Mouse (Mus musculus) midbrain, embryonic 13.5 days (tissue): ENCODE data around the gene Parvg. TPM values are rescaled to one million over a fixed set of nuclear protein-coding genes. Genes with fewer than 3 reads are reported as not detected.

Experiments
- ATAC-seq: fragments of 200-750 bp; cut with Nextera tagmentation; 2 replicates; pipeline ENCODE4 v1.8.0; 2017; ENCODE audit warnings: mild to moderate bottlenecking, moderate TSS enrichment, moderate library complexity
- H3K27ac ChIP-seq: fragments of 300-500 bp; sonication (generic); 2 replicates; pipeline ENCODE4 v1.5.1; 2015; ENCODE audit warnings: inconsistent platforms, mild to moderate bottlenecking, moderate library complexity
- H3K27me3 ChIP-seq: fragments of 300-500 bp; sonication (generic); 2 replicates; pipeline ENCODE4 v1.6.1; 2015; ENCODE audit warnings: mild to moderate bottlenecking, inconsistent platforms
- H3K36me3 ChIP-seq: fragments of 300-500 bp; sonication (generic); 2 replicates; pipeline ENCODE4 v1.6.1; 2015; ENCODE audit warnings: mild to moderate bottlenecking, inconsistent platforms
- H3K4me1 ChIP-seq: fragments of 300-500 bp; sonication (generic); replicated peaks from 2 replicates; pipeline ENCODE4 v1.6.1; 2015; ENCODE audit warnings: inconsistent platforms
- H3K4me2 ChIP-seq: fragments of 300-500 bp; sonication (generic); replicated peaks from 2 replicates; pipeline ENCODE4 v1.6.1; 2015; ENCODE audit warnings: moderate library complexity, mild to moderate bottlenecking, inconsistent platforms
- H3K4me3 ChIP-seq: fragments of 300-500 bp; sonication (generic); replicated peaks from 2 replicates; pipeline ENCODE4 v1.5.1; 2015; ENCODE audit warnings: mild to moderate bottlenecking, inconsistent platforms
- H3K9ac ChIP-seq: fragments of 300-500 bp; sonication (generic); replicated peaks from 2 replicates; pipeline ENCODE4 v1.6.1; 2015; ENCODE audit warnings: mild to moderate bottlenecking, inconsistent platforms
- H3K9me3 ChIP-seq: fragments of 300-500 bp; sonication (generic); 2 replicates; pipeline ENCODE4 v1.6.1; 2016; ENCODE audit warnings: mild to moderate bottlenecking, inconsistent platforms
- WGBS: fragments of 180-500 bp; shearing (Covaris S2); methylation state at CpG from one replicate; pipeline ENCODE4 v1.1.7; 2015; 5-methylcytosine and 5-hydroxymethylcytosine counted together
- polyA plus RNA-seq: library from polyadenylated mRNA; unstranded; fragments of >200 nt; fragmentation: Nextera tagmentation; extraction: Ambion mirVana; gene quantifications from 2 replicates; pipeline ENCODE4 v1.2.1, GENCODE M21; 2015

Parvg gene
- polyA plus RNA-seq, 1 experiment from 2014 or later, result 0.78 TPM

- no peak overlapping the region for H3K27ac ChIP-seq
- peaks cover 30% of the 10 kb centered on the region for H3K27me3 ChIP-seq
- no peak for ATAC-seq
- no peaks in the 10 kb centered on the region for H3K9me3 ChIP-seq
- WGBS, result 74% methylated on average over 12 of the region's 12 CpGs
- peaks cover 26% of the 10 kb centered on the region for H3K4me1 ChIP-seq
- H3K9ac ChIP-seq, result no peak overlapping the region
- no peak overlapping the region for H3K4me2 ChIP-seq
- H3K36me3 ChIP-seq, result no peaks in the 10 kb centered on the region
- H3K4me3 ChIP-seq, result no peak overlapping the region
Observed at GRCm38 (mm10) chr15:84293590-84293989, 30.2 kb upstream of the Parvg start.

DNA sequence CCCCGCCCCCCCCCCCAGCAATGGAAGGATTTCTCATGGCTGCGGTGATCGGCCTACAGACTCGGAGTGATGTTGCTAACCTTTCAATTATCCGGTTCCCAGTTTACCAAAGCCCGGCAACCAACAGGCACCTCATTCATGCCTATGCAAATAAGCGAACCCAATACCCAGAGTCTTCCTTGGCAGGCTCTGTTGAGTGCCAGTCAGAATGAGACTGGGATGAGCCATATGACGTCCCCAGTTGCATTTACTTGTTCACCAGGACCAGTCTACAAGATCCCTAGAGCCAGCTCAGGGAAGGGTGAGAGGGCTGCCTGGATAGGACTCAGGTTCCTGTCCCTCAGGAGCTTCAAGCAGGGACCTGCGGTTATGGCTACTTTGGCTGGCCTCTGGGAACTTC is 29.4 kb upstream of the Parvg start:
- Histone ChIP-seq H3K27me3 (peaks cover 30% of the 10 kb centered on the region), H3K9ac (no peak overlapping the region), H3K36me3 (no peaks in the 10 kb centered on the region), H3K4me2 (no peak overlapping the region), H3K9me3 (no peaks in the 10 kb centered on the region), H3K4me1 (peaks cover 34% of the 10 kb centered on the region), H3K27ac (no peak overlapping the region), H3K4me3 (no peak overlapping the region)
- WGBS, result 61% methylated on average over 9 of the region's 9 CpGs
- no peak for ATAC-seq

- Histone ChIP-seq H3K4me1 (peaks cover 43% of the 10 kb centered on the region), H3K9me3 (no peaks in the 10 kb centered on the region), H3K36me3 (no peaks in the 10 kb centered on the region), H3K4me3 (no peak overlapping the region), H3K27ac (no peak overlapping the region), H3K27me3 (peaks cover 28% of the 10 kb centered on the region), H3K9ac (no peak overlapping the region), H3K4me2 (no peak overlapping the region)
- ATAC-seq, result no peak
- 78% methylated on average over 10 of the region's 10 CpGs for WGBS
Observed at GRCm38 (mm10) chr15:84295225-84295624, 28.6 kb upstream of the Parvg start.

- no peak overlapping the region for H3K9ac ChIP-seq
- H3K36me3 ChIP-seq, result no peaks in the 10 kb centered on the region
- H3K27me3 ChIP-seq, result peaks cover 17% of the 10 kb centered on the region; the same call in 1 of the 2 replicates
- H3K27ac ChIP-seq, result no peak overlapping the region
- ATAC-seq, result no peak
- no peak overlapping the region for H3K4me2 ChIP-seq
- H3K9me3 ChIP-seq, result no peaks in the 10 kb centered on the region
- no peak overlapping the region for H3K4me3 ChIP-seq
- H3K4me1 ChIP-seq, result peaks cover 65% of the 10 kb centered on the region
- 62% methylated on average over 8 of the region's 8 CpGs for WGBS
Observed at GRCm38 (mm10) chr15:84297454-84297853, 26.4 kb upstream of the Parvg start.

DNA sequence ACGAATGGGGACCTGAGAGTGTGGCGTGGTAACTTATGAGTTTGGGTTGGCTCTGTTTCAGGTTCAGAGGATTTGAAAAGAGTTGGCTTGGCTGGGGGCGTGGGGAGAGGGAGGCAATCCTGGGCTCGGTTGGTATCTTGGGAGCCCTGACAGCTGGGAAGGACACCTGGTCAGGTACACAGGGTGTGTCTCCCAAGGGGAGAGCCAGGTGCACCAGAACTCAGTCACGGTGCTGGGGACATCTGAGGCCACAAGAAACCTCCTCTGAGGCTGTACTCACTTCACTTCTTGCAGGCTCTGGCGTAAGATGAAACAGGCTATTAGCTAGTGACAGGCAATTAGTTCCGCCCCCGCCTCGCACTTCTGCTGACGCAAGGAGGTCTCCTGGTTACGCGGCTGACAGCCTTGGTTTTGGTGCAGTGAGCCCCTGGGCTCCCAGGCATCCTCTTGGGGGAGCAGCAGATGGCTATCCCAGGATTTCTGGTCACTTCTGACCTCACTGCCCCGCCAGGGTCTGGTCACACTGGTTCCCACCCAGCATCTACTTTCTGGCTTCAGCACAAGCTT is 24.9 kb upstream of the Parvg start:
- Histone ChIP-seq H3K9ac (no peak overlapping the region), H3K4me2 (peak overlapping the region; percentile 42), H3K27ac (peak overlapping the region; percentile 81), H3K9me3 (no peaks in the 10 kb centered on the region), H3K27me3 (peaks cover 23% of the 10 kb centered on the region), H3K4me3 (no peak overlapping the region), H3K36me3 (no peaks in the 10 kb centered on the region), H3K4me1 (peaks cover 72% of the 10 kb centered on the region)
- peak; percentile 15 for ATAC-seq
- WGBS, result 12% methylated on average over 13 of the region's 13 CpGs

GRCm38 (mm10) chr15:84299662-84300333 is 24.0 kb upstream of the Parvg start:
- peak overlapping the region; percentile 42 for H3K4me2 ChIP-seq
- peak; percentile 62 for ATAC-seq

GRCm38 (mm10) chr15:84300591-84300990 is 23.2 kb upstream of the Parvg start:
- peaks cover 18% of the 10 kb centered on the region for H3K27me3 ChIP-seq
- no peaks in the 10 kb centered on the region for H3K36me3 ChIP-seq
- H3K4me1 ChIP-seq, result peaks cover 88% of the 10 kb centered on the region
- H3K9ac ChIP-seq, result no peak overlapping the region
- H3K27ac ChIP-seq, result peak overlapping the region; percentile 81
- 16% methylated on average over 2 of the region's 2 CpGs for WGBS
- H3K4me3 ChIP-seq, result no peak overlapping the region
- H3K9me3 ChIP-seq, result no peaks in the 10 kb centered on the region
- no peak for ATAC-seq
- 0 out of 2 replicates have a peak overlapping the region, but pooled peaks have one; percentile 42 for H3K4me2 ChIP-seq

More at GRCm38 (mm10) chr15:84299662-84300333, 24.0 kb upstream of the Parvg start:
- H3K4me1 ChIP-seq, result peaks cover 80% of the 10 kb centered on the region
- H3K27me3 ChIP-seq, result peaks cover 19% of the 10 kb centered on the region
- H3K9me3 ChIP-seq, result no peaks in the 10 kb centered on the region
- peak overlapping the region; percentile 81 for H3K27ac ChIP-seq
- no peak overlapping the region for H3K4me3 ChIP-seq
- WGBS, result 7% methylated on average over 9 of the region's 9 CpGs
- 0 out of 2 replicates have a peak overlapping the region, but pooled peaks have one; percentile 15 for H3K9ac ChIP-seq
- no peaks in the 10 kb centered on the region for H3K36me3 ChIP-seq

DNA sequence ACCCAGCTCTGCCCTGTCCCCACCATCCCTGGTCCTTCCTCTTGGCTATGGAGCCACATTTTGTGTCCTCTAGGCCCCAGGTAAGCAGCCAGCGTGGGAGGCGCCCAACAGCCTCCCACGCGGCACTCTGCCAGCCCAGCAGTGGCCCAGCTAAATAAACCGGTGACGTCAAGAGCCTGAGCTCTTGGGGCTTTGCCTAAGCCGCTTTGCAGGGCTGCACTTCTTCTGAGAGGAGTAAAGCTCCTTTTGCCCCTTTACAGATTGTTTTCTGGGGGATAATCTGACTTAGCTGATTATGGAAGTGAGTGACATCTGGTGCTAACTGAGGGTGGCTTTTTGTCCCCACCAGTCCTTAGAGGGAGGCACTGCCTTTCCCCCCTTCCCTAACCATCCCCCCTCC is 22.8 kb upstream of the Parvg start:
- whole genome bisulfite sequencing, result 4% methylated on average over 7 of the region's 7 CpGs
- Histone ChIP-seq H3K27me3 (peaks cover 18% of the 10 kb centered on the region), H3K9ac (no peak overlapping the region), H3K4me1 (peaks cover 92% of the 10 kb centered on the region), H3K27ac (peak overlapping the region; percentile 81), H3K36me3 (no peaks in the 10 kb centered on the region), H3K9me3 (no peaks in the 10 kb centered on the region), H3K4me3 (no peak overlapping the region), H3K4me2 (0 out of 2 replicates have a peak overlapping the region, but pooled peaks have one; percentile 5)
- ATAC-seq, result peak; percentile 49; the same call in 1 of the 2 replicates

DNA sequence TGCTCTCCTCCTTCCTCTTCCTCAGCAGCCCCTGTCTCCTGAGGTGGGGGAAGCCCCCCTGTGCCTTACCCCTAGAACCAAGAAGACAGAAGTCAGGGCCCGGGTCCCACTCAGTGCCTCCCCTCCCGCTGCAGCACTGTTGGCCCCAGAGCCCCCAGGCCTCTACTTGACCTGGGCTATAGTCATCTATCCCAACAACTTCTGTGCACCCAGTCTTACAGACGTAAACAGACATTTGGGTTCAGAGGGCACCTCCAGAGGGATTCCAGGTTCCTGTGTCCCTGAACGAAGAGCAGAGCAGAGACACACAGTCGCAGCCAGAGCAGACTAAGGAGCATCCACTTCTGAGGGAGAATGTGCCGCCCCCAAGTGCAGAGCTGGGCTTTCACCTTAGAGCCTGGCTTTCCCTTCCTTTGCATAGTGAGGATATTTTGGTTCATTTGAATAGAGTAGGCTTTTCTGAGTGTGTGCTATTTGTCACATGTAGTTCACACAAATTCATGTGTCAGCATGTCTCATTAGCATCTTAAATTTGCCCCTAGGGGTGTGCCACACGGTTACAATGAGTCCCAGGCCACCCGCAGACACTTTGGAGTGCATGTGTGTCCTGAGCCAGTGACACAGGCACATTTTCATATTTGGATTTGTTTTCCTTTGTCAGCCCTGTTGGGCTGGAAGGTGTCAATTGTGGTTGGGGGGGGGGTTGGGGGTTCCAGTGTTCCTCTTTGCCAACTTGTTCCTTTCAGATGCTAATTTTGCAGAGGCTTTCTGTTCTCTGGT is 22.0 kb upstream of the Parvg start:
- Histone ChIP-seq H3K9me3 (no peaks in the 10 kb centered on the region), H3K4me2 (no peak overlapping the region), H3K27ac (peak overlapping the region; percentile 81), H3K4me1 (peaks cover 91% of the 10 kb centered on the region), H3K36me3 (no peaks in the 10 kb centered on the region), H3K27me3 (peaks cover 13% of the 10 kb centered on the region), H3K4me3 (no peak overlapping the region), H3K9ac (peak overlapping the region; percentile 37)
- no peak; the same call in 1 of the 2 replicates for ATAC-seq
- 8% methylated on average over 8 of the region's 8 CpGs for WGBS

- H3K4me2 ChIP-seq, result no peak overlapping the region
- no peak overlapping the region for H3K9ac ChIP-seq
- H3K36me3 ChIP-seq, result no peaks in the 10 kb centered on the region
- 61% methylated on average over 10 of the region's 10 CpGs for WGBS
- H3K27ac ChIP-seq, result no peak overlapping the region
- no peaks in the 10 kb centered on the region for H3K9me3 ChIP-seq
- H3K27me3 ChIP-seq, result peaks cover 7% of the 10 kb centered on the region; the same call in 1 of the 2 replicates
- no peak for ATAC-seq
- H3K4me1 ChIP-seq, result peaks cover 80% of the 10 kb centered on the region
- H3K4me3 ChIP-seq, result no peak overlapping the region
Observed at GRCm38 (mm10) chr15:84303264-84303663, 20.6 kb upstream of the Parvg start.

DNA sequence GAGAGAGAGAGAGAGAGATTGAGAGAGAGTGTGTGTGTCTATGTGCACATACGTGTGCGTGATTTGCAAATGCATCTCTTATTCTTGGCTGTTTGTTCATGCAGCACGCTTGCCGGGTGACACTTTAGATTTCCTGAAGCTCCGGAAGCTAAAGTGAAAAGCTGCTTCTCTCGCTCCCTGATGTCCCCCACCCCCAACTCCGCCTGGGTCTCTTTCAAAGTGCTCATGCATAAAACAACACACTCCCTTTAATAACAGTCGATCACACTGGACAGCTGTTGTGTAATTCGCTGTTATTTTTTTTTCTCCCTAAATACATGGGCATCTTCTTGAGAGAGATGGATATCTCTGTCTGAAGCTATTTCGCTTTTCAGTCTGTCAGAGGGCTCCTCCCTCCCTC is 18.5 kb upstream of the Parvg start:
- Histone ChIP-seq H3K4me1 (peaks cover 75% of the 10 kb centered on the region), H3K4me2 (no peak overlapping the region), H3K27me3 (peaks cover 7% of the 10 kb centered on the region; the same call in 1 of the 2 replicates), H3K9ac (no peak overlapping the region), H3K36me3 (no peaks in the 10 kb centered on the region), H3K9me3 (no peaks in the 10 kb centered on the region), H3K4me3 (no peak overlapping the region), H3K27ac (peak overlapping the region; percentile 63)
- no peak for ATAC-seq
- WGBS, result 20% methylated on average over 10 of the region's 10 CpGs

- Histone ChIP-seq H3K4me3 (no peak overlapping the region), H3K9ac (no peak overlapping the region), H3K36me3 (no peaks in the 10 kb centered on the region), H3K27me3 (peaks cover 8% of the 10 kb centered on the region), H3K27ac (peak overlapping the region; percentile 60; the same call in 1 of the 2 replicates), H3K4me2 (no peak overlapping the region), H3K4me1 (peaks cover 68% of the 10 kb centered on the region), H3K9me3 (no peaks in the 10 kb centered on the region)
- WGBS, result 74% methylated on average over 11 of the region's 11 CpGs
- ATAC-seq, result no peak
Observed at GRCm38 (mm10) chr15:84310271-84310670, 13.6 kb upstream of the Parvg start.
